Mouse (Mus musculus) hindbrain, embryonic 14.5 days (tissue): ENCODE measurements at regions not wholly inside any gene's neighbourhood (a gene's known extent, or its start where the extent isn't known, plus 50 kb on each side); places are given as distances from the start of the nearest gene placed in this dataset.

Experiments used
- ATAC-seq: fragments of 200-750 bp; cut with Nextera tagmentation; 2 replicates; pipeline ENCODE4 v1.8.0; 2017; ENCODE audit warnings: moderate number of reproducible peaks, mild to moderate bottlenecking, moderate TSS enrichment, moderate library complexity; ENCODE audit not compliant: low FRiP score
- DNase-seq: peaks from one replicate; pipeline ENCODE4 v3.0.0-alpha.2; 2015; ENCODE audit warnings: low spot score
- H3K27ac ChIP-seq: fragments of 300-500 bp; sonication (generic); 2 replicates; pipeline ENCODE4 v1.5.1; 2014; ENCODE audit warnings: mild to moderate bottlenecking, moderate library complexity
- H3K27me3 ChIP-seq: fragments of 300-500 bp; sonication (generic); 2 replicates; pipeline ENCODE4 v1.6.1; 2014; ENCODE audit warnings: mild to moderate bottlenecking, low read length, mixed read lengths; ENCODE audit not compliant: control insufficient read depth, insufficient read depth
- H3K36me3 ChIP-seq: fragments of 300-500 bp; sonication (generic); replicated peaks from 2 replicates; pipeline ENCODE4 v1.6.1; 2014; ENCODE audit not compliant: control insufficient read depth, insufficient read depth
- H3K4me1 ChIP-seq: fragments of 300-500 bp; sonication (generic); replicated peaks from 2 replicates; pipeline ENCODE4 v1.6.1; 2014; ENCODE audit warnings: antibody characterized with exemption, low read length, mixed read lengths; ENCODE audit not compliant: control insufficient read depth, insufficient read depth
- H3K4me2 ChIP-seq: fragments of 300-500 bp; sonication (generic); replicated peaks from 2 replicates; pipeline ENCODE4 v1.6.1; 2014; ENCODE audit warnings: mild to moderate bottlenecking, moderate library complexity
- H3K4me3 ChIP-seq: fragments of 300-500 bp; sonication (generic); replicated peaks from 2 replicates; pipeline ENCODE4 v1.5.1; 2014; ENCODE audit warnings: mild to moderate bottlenecking, low read length
- H3K9ac ChIP-seq: fragments of 300-500 bp; sonication (generic); 2 replicates; pipeline ENCODE4 v1.6.1; 2014
- H3K9me3 ChIP-seq: fragments of 300-500 bp; sonication (generic); 2 replicates; pipeline ENCODE4 v1.6.1; 2016; ENCODE audit warnings: low read length; ENCODE audit not compliant: control insufficient read depth
- WGBS: fragments of 180-500 bp; shearing (Covaris S2); extraction: QIAGEN DNeasy Blood & Tissue Kit; methylation state at CpG from one replicate; pipeline ENCODE4 v1.1.7; 2014; 5-methylcytosine and 5-hydroxymethylcytosine counted together

DNA sequence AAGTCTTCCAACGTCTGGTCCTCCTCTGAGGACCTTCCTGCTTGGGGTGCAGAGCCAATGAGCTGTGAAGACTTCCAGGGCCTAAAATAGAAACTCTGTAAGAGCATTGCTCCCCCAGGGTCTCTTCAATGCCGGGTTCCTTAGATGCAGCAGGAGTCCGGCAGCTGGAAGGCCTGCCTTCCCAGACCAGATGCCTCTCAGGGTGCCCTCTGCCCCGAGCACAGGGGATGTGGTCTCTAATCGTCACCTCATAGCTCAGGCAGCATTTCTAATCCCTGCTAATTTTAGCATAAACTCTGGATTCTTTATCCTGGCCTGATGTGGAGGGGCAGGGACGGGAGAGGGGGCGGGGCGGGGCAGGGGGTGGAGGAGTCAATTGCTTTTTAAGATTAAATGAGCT, 360.9 kb upstream of the Gm10131 start:
- Histone ChIP-seq H3K4me3 (no peak overlapping the region), H3K27me3 (no peaks in the 10 kb centered on the region), H3K9ac (no peak overlapping the region; the same call in 1 of the 2 replicates), H3K36me3 (no peaks in the 10 kb centered on the region), H3K27ac (0 out of 2 replicates have a peak overlapping the region, but pooled peaks have one; percentile 5), H3K4me1 (peaks cover 14% of the 10 kb centered on the region), H3K9me3 (no peaks in the 10 kb centered on the region), H3K4me2 (0 out of 2 replicates have a peak overlapping the region, but pooled peaks have one; percentile 3)
- 39% methylated on average over 8 of the region's 8 CpGs for WGBS
- DNase-seq (no peak), ATAC-seq (no peak)

DNA sequence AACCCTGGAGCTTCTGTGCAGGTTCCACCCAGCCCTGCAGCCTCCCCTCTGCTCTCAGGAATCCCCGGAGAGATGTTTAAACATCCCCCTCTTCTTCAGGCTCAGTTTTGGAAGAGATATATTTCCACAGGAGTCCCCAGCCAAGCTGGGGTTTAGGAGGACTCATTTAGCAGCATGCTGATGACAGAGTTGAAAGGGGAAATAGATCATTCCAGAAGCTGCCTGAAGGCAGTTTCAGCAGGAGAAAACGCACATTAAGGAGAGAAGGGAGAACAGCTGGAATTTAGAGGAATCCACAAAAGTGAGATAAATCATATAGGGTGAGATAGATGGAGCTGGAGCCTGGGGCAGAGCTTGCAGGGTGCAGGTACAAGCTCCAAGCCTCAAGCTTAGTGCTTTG, 357.6 kb upstream of the Gm10131 start:
- Histone ChIP-seq H3K4me2 (no peak overlapping the region), H3K4me1 (peaks cover 14% of the 10 kb centered on the region), H3K36me3 (no peaks in the 10 kb centered on the region), H3K27ac (no peak overlapping the region), H3K27me3 (no peaks in the 10 kb centered on the region), H3K9ac (no peak overlapping the region), H3K4me3 (no peak overlapping the region), H3K9me3 (0 out of 2 replicates have a peak, but pooled peaks cover 7% of the 10 kb centered on the region)
- ATAC-seq (no peak), DNase-seq (no peak)
- WGBS = 64% methylated on average over 2 of the region's 2 CpGs

DNA sequence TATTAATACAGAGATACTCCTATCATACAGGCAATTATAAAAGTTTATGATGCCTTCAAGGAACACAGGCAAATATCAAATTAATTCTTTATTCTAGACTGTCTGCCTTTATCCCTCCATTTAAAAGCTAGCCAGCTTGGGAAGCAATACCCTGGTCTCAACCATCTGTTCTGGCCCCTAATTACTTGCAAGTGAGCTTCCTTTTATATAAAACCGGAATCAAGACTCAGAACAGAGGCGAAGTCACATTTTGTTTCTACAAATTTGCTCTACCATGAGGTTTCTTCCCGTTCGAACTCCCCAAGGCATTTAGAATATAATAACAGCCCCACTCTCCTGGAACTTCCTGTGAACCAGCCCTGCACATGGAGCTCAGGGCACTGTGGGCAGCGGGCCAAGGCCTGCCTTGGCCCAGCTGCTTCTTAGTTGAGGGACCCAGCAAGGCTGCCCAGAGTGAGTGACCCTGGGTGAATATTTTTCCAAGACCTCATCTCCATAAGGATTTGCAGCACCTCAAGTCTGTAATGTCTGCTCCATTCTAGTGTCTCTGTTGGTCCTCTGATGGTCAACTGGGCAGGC, 355.3 kb upstream of the Gm10131 start:
- DNase-seq = no peak
- 65% methylated on average over 5 of the region's 5 CpGs for whole genome bisulfite sequencing
- no peaks in the 10 kb centered on the region for H3K36me3 ChIP-seq

DNA sequence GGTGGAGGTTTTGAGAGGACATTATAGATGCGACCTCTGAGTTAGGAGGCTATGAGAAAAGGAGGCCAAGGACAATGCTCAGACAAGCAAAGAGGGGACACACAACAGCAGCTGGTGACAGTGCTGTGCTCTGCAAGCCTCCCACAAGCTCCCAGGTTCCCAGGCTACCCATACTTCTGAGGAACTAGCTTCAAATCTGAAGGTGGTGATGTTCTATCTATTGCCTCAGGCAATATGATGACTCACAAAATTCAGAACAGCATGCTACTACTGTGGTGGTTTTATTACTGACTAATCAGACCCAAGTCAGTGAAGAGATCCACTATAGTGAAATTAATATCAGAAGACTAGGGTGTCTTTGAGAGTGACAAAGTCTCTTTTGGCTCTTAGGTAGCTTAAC, 353.9 kb upstream of the Gm10131 start:
- Histone ChIP-seq H3K4me3 (no peak overlapping the region), H3K9me3 (0 out of 2 replicates have a peak, but pooled peaks cover 7% of the 10 kb centered on the region), H3K36me3 (no peaks in the 10 kb centered on the region), H3K27ac (no peak overlapping the region), H3K27me3 (no peaks in the 10 kb centered on the region), H3K9ac (no peak overlapping the region), H3K4me2 (no peak overlapping the region), H3K4me1 (no peaks in the 10 kb centered on the region)
- DNase-seq (no peak), ATAC-seq (no peak)
- 96% methylated on average over 1 of the region's 1 CpGs for WGBS

More for the DNA sequence above, 355.3 kb upstream of the Gm10131 start:
- ATAC-seq = no peak
- 0 out of 2 replicates have a peak, but pooled peaks cover 7% of the 10 kb centered on the region for H3K9me3 ChIP-seq
- no peak overlapping the region for H3K9ac ChIP-seq
- H3K27me3 ChIP-seq = no peaks in the 10 kb centered on the region
- H3K4me1 ChIP-seq = no peaks in the 10 kb centered on the region
- no peak overlapping the region for H3K4me2 ChIP-seq
- H3K27ac ChIP-seq = no peak overlapping the region
- no peak overlapping the region for H3K4me3 ChIP-seq

DNA sequence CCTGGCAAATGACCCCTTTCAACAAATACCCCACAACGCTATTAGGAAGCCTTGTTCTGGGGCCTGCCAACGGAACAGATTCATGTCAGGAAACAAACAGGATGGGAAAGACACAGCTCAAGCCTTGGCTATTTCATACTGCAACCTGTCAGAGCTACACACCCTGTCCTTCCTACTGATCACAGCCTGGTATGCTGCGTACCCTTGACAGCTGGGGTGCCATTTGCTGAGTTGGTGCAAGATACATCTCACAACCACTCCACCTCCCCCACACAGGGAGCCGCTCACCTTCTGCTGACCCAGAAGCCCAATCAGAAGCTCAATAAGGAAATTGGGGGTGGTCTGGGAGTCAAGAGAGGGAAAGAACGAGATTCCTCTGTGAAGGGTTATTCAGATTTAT, 350.7 kb upstream of the Gm10131 start:
- no peak for ATAC-seq
- Histone ChIP-seq H3K9me3 (0 out of 2 replicates have a peak, but pooled peaks cover 7% of the 10 kb centered on the region), H3K9ac (no peak overlapping the region), H3K36me3 (no peaks in the 10 kb centered on the region), H3K4me3 (no peak overlapping the region), H3K4me1 (no peaks in the 10 kb centered on the region), H3K4me2 (no peak overlapping the region), H3K27me3 (no peaks in the 10 kb centered on the region), H3K27ac (no peak overlapping the region)
- DNase-seq = no peak
- 83% methylated on average over 5 of the region's 5 CpGs for whole genome bisulfite sequencing

DNA sequence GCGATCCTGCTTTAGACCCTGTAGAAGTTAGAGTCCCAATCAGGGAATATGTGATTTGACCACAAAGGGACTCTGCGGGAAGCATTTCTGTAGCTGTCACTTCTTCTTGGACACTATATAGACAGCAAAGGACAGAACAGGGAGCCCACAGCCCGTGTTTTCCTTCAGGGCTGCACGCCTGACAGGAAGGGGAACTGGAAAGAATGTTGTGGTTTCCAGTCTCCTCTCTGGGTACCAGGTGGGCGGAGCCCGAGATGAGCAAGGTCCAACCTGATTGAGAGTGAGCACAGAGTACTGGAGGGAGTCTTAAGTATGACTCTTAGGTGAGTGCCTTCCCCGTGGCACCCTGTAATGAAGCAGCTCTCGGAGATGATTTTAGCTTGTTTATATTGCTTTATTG, 346.8 kb upstream of the Gm10131 start:
- Histone ChIP-seq H3K27ac (no peak overlapping the region), H3K4me2 (no peak overlapping the region), H3K36me3 (no peaks in the 10 kb centered on the region), H3K9me3 (no peaks in the 10 kb centered on the region), H3K27me3 (no peaks in the 10 kb centered on the region), H3K9ac (no peak overlapping the region), H3K4me1 (no peaks in the 10 kb centered on the region), H3K4me3 (no peak overlapping the region)
- 95% methylated on average over 8 of the region's 8 CpGs for WGBS
- ATAC-seq = no peak
- DNase-seq = no peak

DNA sequence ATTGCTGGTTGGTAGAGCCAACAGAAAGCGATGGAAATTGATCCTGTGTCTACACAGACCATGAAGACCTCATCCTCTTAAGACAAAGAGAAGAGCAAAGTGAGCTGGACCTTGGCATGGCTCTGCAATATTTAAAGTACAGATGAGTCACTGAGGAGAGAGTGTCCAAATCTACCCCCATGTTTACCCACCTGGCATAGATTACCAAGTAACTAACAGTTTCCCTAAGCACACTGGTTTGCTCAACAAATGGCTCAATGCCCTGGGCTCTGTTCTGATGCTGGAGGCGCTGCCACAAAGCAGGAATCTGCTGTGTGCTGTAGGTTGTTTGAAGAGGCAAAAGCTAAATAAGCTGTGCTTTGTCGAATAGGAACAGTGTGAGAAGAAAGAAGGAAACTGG, 345.0 kb upstream of the Gm10131 start:
- H3K27me3 ChIP-seq = no peaks in the 10 kb centered on the region
- H3K27ac ChIP-seq = no peak overlapping the region
- no peak overlapping the region for H3K4me3 ChIP-seq
- ATAC-seq (no peak), DNase-seq (no peak)
- H3K9ac ChIP-seq = no peak overlapping the region
- no peaks in the 10 kb centered on the region for H3K9me3 ChIP-seq
- no peak overlapping the region for H3K4me2 ChIP-seq
- WGBS = 71% methylated on average over 3 of the region's 3 CpGs
- H3K4me1 ChIP-seq = no peaks in the 10 kb centered on the region
- no peaks in the 10 kb centered on the region for H3K36me3 ChIP-seq

DNA sequence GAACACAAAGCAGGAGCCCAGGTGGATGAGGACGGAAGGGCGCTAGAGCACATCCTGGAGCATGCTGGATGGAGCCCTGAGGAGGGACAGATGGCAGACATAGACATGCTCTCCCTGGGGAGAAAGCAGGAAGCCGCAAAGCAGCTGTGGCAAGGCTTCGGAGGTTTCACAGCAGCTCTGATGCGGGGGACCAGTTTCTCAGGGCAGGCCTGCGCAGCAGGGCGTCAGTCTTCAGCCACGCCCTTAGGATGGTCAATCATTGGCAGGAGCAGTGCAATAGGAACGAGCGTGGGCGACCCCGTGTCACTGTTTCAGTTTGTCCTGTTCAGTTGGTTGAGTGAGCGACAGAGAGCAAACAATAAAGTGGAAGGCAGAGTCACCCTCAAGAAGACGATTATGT, 343.8 kb upstream of the Gm10131 start:
- Histone ChIP-seq H3K4me1 (no peaks in the 10 kb centered on the region), H3K4me2 (no peak overlapping the region), H3K9me3 (no peaks in the 10 kb centered on the region), H3K27ac (no peak overlapping the region), H3K9ac (no peak overlapping the region), H3K27me3 (no peaks in the 10 kb centered on the region), H3K36me3 (no peaks in the 10 kb centered on the region), H3K4me3 (no peak overlapping the region)
- DNase-seq = no peak
- ATAC-seq = no peak
- 65% methylated on average over 14 of the region's 14 CpGs for WGBS

DNA sequence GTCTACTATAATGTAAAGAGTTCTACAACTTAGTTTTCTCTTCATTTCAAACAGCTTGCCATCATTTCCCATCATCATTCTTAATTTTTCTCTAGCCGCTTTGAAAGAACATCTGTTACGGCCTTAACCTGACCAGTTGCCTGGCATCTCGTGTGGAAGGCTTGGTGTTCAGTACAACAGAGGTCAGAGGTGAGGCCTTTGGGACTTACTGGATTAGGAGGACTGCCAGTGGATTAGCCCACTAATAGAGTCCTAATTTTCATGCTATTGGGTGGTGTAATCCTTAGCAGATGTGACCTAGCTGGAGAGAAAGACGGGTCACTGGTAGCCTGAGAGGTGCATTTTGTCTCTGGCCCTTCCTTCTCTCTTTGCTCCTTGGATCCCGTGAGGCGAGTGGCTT, 341.3 kb upstream of the Gm10131 start:
- H3K27me3 ChIP-seq = no peaks in the 10 kb centered on the region
- H3K9ac ChIP-seq = no peak overlapping the region
- ATAC-seq (no peak), DNase-seq (no peak)
- no peak overlapping the region for H3K4me3 ChIP-seq
- no peak overlapping the region for H3K4me2 ChIP-seq
- no peak overlapping the region for H3K27ac ChIP-seq
- H3K4me1 ChIP-seq = no peaks in the 10 kb centered on the region; the same call in 1 of the 2 replicates
- H3K36me3 ChIP-seq = no peaks in the 10 kb centered on the region
- WGBS = 87% methylated on average over 6 of the region's 6 CpGs
- no peaks in the 10 kb centered on the region for H3K9me3 ChIP-seq
